Mouse (Mus musculus) liver, adult 2 months (tissue): ENCODE data around the gene Adam15.

Experiments
- CTCF ChIP-seq: fragments of 200-500 bp; IDR thresholded peaks from 2 replicates; pipeline ENCODE4 v1.5.1; 2011; ENCODE audit warnings: low read depth, low read length, control low read depth
- POLR2A ChIP-seq: fragments of 200-500 bp; IDR thresholded peaks from 2 replicates; pipeline ENCODE4 v1.6.1; 2011; ENCODE audit warnings: low read length, control low read depth; ENCODE audit not compliant: insufficient read depth; ENCODE audit errors: extremely low read depth

- TF ChIP-seq CTCF (no peak), POLR2A (no peak)
Measured at GRCm38 (mm10) chr3:89384331-89385076, 34.7 kb upstream of the Adam15 start.
